8 mouse cellular contexts compared by ENCODE assay signal in the genomic region with DNA sequence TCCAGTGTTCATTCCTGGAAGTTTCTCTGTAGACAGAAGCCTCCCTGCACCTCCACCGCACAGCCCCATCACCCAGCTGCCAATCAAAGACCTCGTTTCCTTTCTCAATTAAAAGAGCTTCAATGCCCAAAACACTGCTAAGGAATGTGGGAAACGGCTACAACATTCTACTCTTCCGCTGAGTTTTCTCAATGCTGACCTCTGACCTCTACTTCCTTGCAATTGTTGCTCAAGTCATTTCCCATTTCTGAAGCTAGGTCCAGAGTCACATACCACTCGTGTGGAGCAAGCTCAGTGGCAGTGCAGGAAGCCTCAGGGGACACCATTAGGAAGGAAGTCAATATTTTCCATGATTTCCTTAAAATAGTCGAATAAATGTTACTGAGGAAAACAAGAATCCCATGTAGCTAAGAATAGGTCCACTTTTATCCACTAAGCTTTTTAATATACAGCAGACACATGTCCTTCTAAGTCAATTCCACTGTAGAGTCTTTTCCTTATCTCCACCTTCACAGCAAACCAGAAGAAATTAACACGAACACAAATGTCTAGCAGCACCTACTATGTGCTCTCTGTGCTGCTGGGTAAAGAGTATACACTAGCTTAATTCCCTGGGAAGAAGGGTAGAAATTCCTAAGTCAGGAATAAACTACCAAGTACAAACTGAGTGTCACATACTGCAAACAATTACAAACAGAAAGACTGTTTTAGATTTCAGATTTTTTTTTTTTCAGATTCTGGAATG. TPM values are rescaled to one million over a fixed set of nuclear protein-coding genes. Genes with fewer than 3 reads are reported as not detected.
A peak's percentile ranks its signal among the peaks of the same experiment; 100 is the strongest.
DNase-seq lines count a peak whose midpoint lies in the region; ATAC-seq lines count a peak whose summit lies in the region.

No protein-coding gene starts in this region.

- WGBS in liver, embryonic 12.5 days (ENCODE audit: insufficient replicate concordance) = 22% methylated on average over 7 of the region's 7 CpGs
- WGBS in liver, embryonic 11.5 days = 30% methylated on average over 7 of the region's 7 CpGs
- 46% methylated on average over 7 of the region's 7 CpGs for WGBS in intestine, embryonic 16.5 days
- 24% methylated on average over 7 of the region's 7 CpGs for WGBS in macrophage (ENCODE audit: missing documents)

- H3K27me3 ChIP-seq in liver, embryonic 12.5 days (replicated peaks) = no peaks in the 10 kb centered on the region
- no peaks in the 10 kb centered on the region for H3K27me3 ChIP-seq in liver, embryonic 11.5 days (replicated peaks; ENCODE audit: control insufficient read depth, insufficient read depth, low read length)
- H3K27me3 ChIP-seq in intestine, embryonic 16.5 days (replicated peaks; ENCODE audit: control insufficient read depth, insufficient read depth, low read length) = no peaks in the 10 kb centered on the region

- peaks cover 91% of the 10 kb centered on the region for H3K4me1 ChIP-seq in liver, embryonic 12.5 days
- peaks cover 57% of the 10 kb centered on the region for H3K4me1 ChIP-seq in liver, embryonic 11.5 days (replicated peaks; ENCODE audit: control insufficient read depth, insufficient read depth, low read length)
- H3K4me1 ChIP-seq in intestine, embryonic 16.5 days (ENCODE audit: control insufficient read depth, insufficient read depth, low read length) = peaks cover 29% of the 10 kb centered on the region

- peaks cover 13% of the 10 kb centered on the region for H3K36me3 ChIP-seq in liver, embryonic 12.5 days
- no peaks in the 10 kb centered on the region for H3K36me3 ChIP-seq in liver, embryonic 11.5 days (ENCODE audit: control insufficient read depth, insufficient read depth, low read length)
- H3K36me3 ChIP-seq in intestine, embryonic 16.5 days (ENCODE audit: control insufficient read depth, insufficient read depth, low read length) = no peaks in the 10 kb centered on the region
- H3K36me3 ChIP-seq in macrophage (ENCODE audit: inconsistent target) = no peaks in the 10 kb centered on the region

- H3K4me2 ChIP-seq in liver, embryonic 12.5 days = peak overlapping the region; percentile 9
- no peak overlapping the region for H3K4me2 ChIP-seq in liver, embryonic 11.5 days
- H3K4me2 ChIP-seq in intestine, embryonic 16.5 days (ENCODE audit: low read depth, low read length) = no peak overlapping the region

- no peak overlapping the region; the same call in 1 of the 2 replicates for H3K9ac ChIP-seq in liver, embryonic 12.5 days
- no peak overlapping the region for H3K9ac ChIP-seq in liver, embryonic 11.5 days (ENCODE audit: low read depth, low read length)
- H3K9ac ChIP-seq in intestine, embryonic 16.5 days (ENCODE audit: low read depth, low read length) = no peak overlapping the region

- H3K79me2 ChIP-seq in macrophage (ENCODE audit: inconsistent target) = peaks cover 99% of the 10 kb centered on the region

- no peak overlapping the region for H3K4me3 ChIP-seq in liver, embryonic 12.5 days
- no peak overlapping the region for H3K4me3 ChIP-seq in liver, embryonic 11.5 days (ENCODE audit: low read depth, low read length)
- no peak overlapping the region for H3K4me3 ChIP-seq in intestine, embryonic 16.5 days (ENCODE audit: low read length)
- no peak overlapping the region for H3K4me3 ChIP-seq in macrophage (ENCODE audit: inconsistent target)

- peak overlapping the region; percentile 100 for H3K27ac ChIP-seq in liver, embryonic 12.5 days
- H3K27ac ChIP-seq in liver, embryonic 11.5 days (ENCODE audit: low read depth, low read length) = no peak overlapping the region
- H3K27ac ChIP-seq in intestine, embryonic 16.5 days (ENCODE audit: low read length) = peak overlapping the region; percentile 52; the same call in 1 of the 2 replicates
- peak overlapping the region; percentile 48 for H3K27ac ChIP-seq in macrophage

- no peak for ATAC-seq in liver, embryonic 12.5 days
- ATAC-seq in liver, embryonic 11.5 days (replicated peaks; ENCODE audit: low FRiP score) = no peak
- peak; percentile 57 for ATAC-seq in intestine, embryonic 16.5 days
- ATAC-seq in frontal cortex, adult (ENCODE audit: low TSS enrichment) = no peak

- no peaks in the 10 kb centered on the region for H3K9me3 ChIP-seq in liver, embryonic 12.5 days (replicated peaks)
- no peaks in the 10 kb centered on the region for H3K9me3 ChIP-seq in liver, embryonic 11.5 days (ENCODE audit: control insufficient read depth, low read length)
- H3K9me3 ChIP-seq in intestine, embryonic 16.5 days (ENCODE audit: control insufficient read depth, low read length) = no peaks in the 10 kb centered on the region

- no peak for DNase-seq in liver, embryonic 11.5 days (ENCODE audit: low spot score)
- DNase-seq in embryo, embryonic 11 days = peak; percentile 69
- no peak for DNase-seq in left cerebral cortex, adult 18-20 months (ENCODE audit: low spot score in 2 of 2)
- DNase-seq in ovary, postnatal 36 days (ENCODE audit: low spot score) = no peak

RNA-seq across cellular contexts. Expression of gene Tmem131, which starts 28.8 kb away (rescaled TPM):
- polyA plus RNA-seq in liver, embryonic 12.5 days (2016; fragmentation: Nextera tagmentation; extraction: Ambion mirVana) = 14.9 and 15.4 TPM in 2 replicates
- polyA plus RNA-seq in liver, embryonic 11.5 days (2014; fragmentation: Nextera tagmentation; extraction: Ambion mirVana) = 19.1 and 19.8 TPM in 2 replicates
- polyA plus RNA-seq in intestine, embryonic 16.5 days (2015; fragmentation: Nextera tagmentation; extraction: Ambion mirVana) = 9.3 and 11.3 TPM in 2 replicates
- 100 to 1,000 TPM in 3 of 26 experiments, 10 to 100 TPM in 23; 26.1 to 135 (median 75.2) TPM for total RNA-seq in macrophage (2018; cell fraction: chromatin; rRNA removed)
- 10 to 100 TPM; 29.4 to 63.6 (median 48.7) TPM for total RNA-seq in macrophage (2018; cell fraction: cytosol; rRNA removed)
- 10 to 100 TPM; 39.9 to 94.4 (median 75.5) TPM for total RNA-seq in macrophage (2018; cell fraction: nucleus; rRNA removed)
- polyA plus RNA-seq in macrophage (2018) = 39.9 to 72.3 TPM (median 44.5 TPM) in 3 replicates
- total RNA-seq in left cerebral cortex, adult 18-20 months (2021) = 10 to 100 TPM; 51.7 to 55.0 TPM
